Mouse (Mus musculus) forebrain, embryonic 15.5 days (tissue): Measurements from ENCODE around the gene Cfap45. TPM values are rescaled to one million over a fixed set of nuclear protein-coding genes. Genes with fewer than 3 reads are reported as not detected.

Source experiments
- ATAC-seq: fragments of 200-750 bp; cut with Nextera tagmentation; replicated peaks from 2 replicates; pipeline ENCODE4 v1.8.0; 2017; ENCODE audit warnings: mild to moderate bottlenecking, moderate TSS enrichment, moderate library complexity
- H3K27ac ChIP-seq: fragments of 300-500 bp; sonication (generic); replicated peaks from 2 replicates; pipeline ENCODE4 v1.5.1; 2015; ENCODE audit warnings: mild to moderate bottlenecking, inconsistent platforms
- H3K27me3 ChIP-seq: fragments of 300-500 bp; sonication (generic); 2 replicates; pipeline ENCODE4 v1.6.1; 2015; ENCODE audit warnings: inconsistent platforms
- H3K36me3 ChIP-seq: fragments of 300-500 bp; sonication (generic); 2 replicates; pipeline ENCODE4 v1.6.1; 2015; ENCODE audit warnings: mild to moderate bottlenecking, inconsistent platforms
- H3K4me1 ChIP-seq: fragments of 300-500 bp; sonication (generic); 2 replicates; pipeline ENCODE4 v1.6.1; 2015; ENCODE audit warnings: inconsistent platforms
- H3K4me2 ChIP-seq: fragments of 300-500 bp; sonication (generic); replicated peaks from 2 replicates; pipeline ENCODE4 v1.6.1; 2015; ENCODE audit warnings: mild to moderate bottlenecking, inconsistent platforms
- H3K4me3 ChIP-seq: fragments of 300-500 bp; sonication (generic); 2 replicates; pipeline ENCODE4 v1.5.1; 2015; ENCODE audit warnings: mild to moderate bottlenecking, inconsistent platforms
- H3K9ac ChIP-seq: fragments of 300-500 bp; sonication (generic); replicated peaks from 2 replicates; pipeline ENCODE4 v1.6.1; 2015; ENCODE audit warnings: mild to moderate bottlenecking, inconsistent platforms
- H3K9me3 ChIP-seq: fragments of 300-500 bp; sonication (generic); 2 replicates; pipeline ENCODE4 v1.6.1; 2016; ENCODE audit warnings: inconsistent platforms
- WGBS: fragments of 180-500 bp; shearing (Covaris S2); methylation state at CpG from one replicate; pipeline ENCODE4 v1.1.7; 2015; ENCODE audit warnings: mixed read lengths; 5-methylcytosine and 5-hydroxymethylcytosine counted together
- polyA plus RNA-seq: library from polyadenylated mRNA; unstranded; fragments of >200 nt; fragmentation: Nextera tagmentation; extraction: Ambion mirVana; gene quantifications from 2 replicates; pipeline ENCODE4 v1.2.1, GENCODE M21; 2015

The Cfap45 gene
- polyA plus RNA-seq: 1.9 and 3.1 TPM in 2 replicates

DNA sequence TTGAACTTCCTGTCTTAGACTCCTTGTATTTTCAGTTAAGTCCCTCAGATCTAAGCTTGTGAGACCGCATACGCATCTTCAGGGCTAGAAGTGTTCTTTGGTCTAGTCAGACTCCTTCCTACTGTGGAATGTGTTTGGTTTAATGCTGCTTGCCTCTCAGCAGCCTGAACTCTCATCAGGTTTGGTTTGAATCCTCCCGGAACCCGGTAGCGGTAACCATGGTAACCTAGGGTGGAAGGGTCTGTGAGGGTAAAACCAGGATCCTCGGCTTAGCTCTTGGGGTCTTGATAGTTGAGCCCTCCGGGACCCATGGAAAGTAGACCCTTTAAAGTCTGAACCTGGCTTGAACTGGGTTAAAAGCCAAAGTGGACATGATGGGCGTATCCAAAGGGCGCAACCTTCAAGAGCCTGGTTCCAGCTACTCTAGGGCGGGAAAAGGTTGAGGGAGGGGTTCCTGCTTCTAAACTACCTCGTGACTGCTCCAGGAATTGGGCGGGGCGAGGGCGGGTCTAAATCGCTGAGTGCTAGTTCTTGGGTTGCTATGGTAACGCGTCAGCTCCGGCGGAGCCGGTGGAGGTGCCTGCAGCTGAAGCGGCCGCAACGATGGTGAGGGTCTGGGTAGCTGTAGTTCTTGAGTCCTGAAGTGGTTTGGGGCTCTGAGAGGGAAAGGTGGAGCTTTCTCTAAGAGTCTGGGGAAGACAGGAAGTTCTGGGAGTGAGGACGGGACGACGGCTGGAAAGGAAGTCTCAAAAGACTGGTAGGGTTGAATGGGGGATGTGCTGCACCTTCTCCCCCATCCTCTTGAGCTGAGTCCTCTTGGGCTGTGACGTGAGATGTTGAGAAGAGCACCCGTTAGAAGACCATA, at the start of gene Cfap45:
Cfap45 (plus strand) TSS at position 226 of the 865 bp plus-strand sequence.
- Histone ChIP-seq H3K9ac (0 out of 2 replicates have a peak within 1 kb of the TSS, but pooled peaks have one; percentile 2), H3K4me3 (peak within 1 kb of the TSS; percentile 38), H3K27me3 (0 out of 2 replicates have a peak, but pooled peaks cover under 1% of the 10 kb centered on the region), H3K4me1 (peaks cover 15% of the 10 kb centered on the region), H3K27ac (no peak within 1 kb of the TSS), H3K36me3 (no peaks in the 10 kb centered on the region), H3K4me2 (peak within 1 kb of the TSS; percentile 66), H3K9me3 (0 out of 2 replicates have a peak, but pooled peaks cover 6% of the 10 kb centered on the region)
- ATAC-seq: peak; percentile 93
- WGBS: 4% methylated on average over 28 of the region's 28 CpGs

- Histone ChIP-seq H3K9me3 (no peaks in the 10 kb centered on the region), H3K36me3 (no peaks in the 10 kb centered on the region), H3K4me1 (no peaks in the 10 kb centered on the region), H3K27me3 (no peaks in the 10 kb centered on the region), H3K27ac (no peak overlapping the region), H3K4me3 (no peak overlapping the region), H3K9ac (no peak overlapping the region), H3K4me2 (no peak overlapping the region)
- ATAC-seq: no peak
These were observed 47.7 kb upstream of the Cfap45 start for GRCm38 (mm10) chr1:172472909-172473308.

DNA sequence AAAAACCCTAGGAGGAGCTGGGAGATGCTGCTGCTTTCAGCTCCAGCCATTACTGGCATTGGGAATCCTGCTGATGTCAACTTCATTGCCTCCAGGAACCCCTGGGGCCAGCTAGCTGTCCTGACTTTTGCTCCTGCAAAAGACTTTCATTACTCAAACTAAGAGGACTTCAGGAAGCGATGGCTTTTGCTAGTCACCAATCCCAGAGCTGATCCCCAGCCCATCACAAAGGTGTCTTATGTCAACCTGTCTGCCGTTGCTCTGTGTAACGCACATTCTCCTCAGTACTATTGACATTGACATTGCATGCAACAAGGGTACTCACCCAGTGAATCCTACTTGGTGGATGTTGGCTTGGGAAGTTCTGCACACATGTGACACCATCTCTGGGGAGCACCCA, 46.4 kb upstream of the Cfap45 start:
- H3K4me3 ChIP-seq: no peak overlapping the region
- no peak overlapping the region for H3K4me2 ChIP-seq
- H3K9me3 ChIP-seq: no peaks in the 10 kb centered on the region
- H3K4me1 ChIP-seq: no peaks in the 10 kb centered on the region
- 88% methylated on average over 3 of the region's 3 CpGs for WGBS
- no peak overlapping the region for H3K27ac ChIP-seq
- H3K27me3 ChIP-seq: no peaks in the 10 kb centered on the region
- no peaks in the 10 kb centered on the region for H3K36me3 ChIP-seq
- ATAC-seq: no peak
- no peak overlapping the region for H3K9ac ChIP-seq

GRCm38 (mm10) chr1:172475054-172475741, 45.4 kb upstream of the Cfap45 start, which contains the start of gene Slamf9:
Gene Slamf9, plus strand, starts transcription at chr1:172475358.
- Histone ChIP-seq H3K9me3 (no peaks in the 10 kb centered on the region), H3K4me1 (no peaks in the 10 kb centered on the region), H3K27ac (no peak within 1 kb of the TSS), H3K9ac (no peak within 1 kb of the TSS), H3K27me3 (no peaks in the 10 kb centered on the region), H3K4me2 (no peak within 1 kb of the TSS), H3K36me3 (no peaks in the 10 kb centered on the region), H3K4me3 (no peak within 1 kb of the TSS)
- 78% methylated on average over 7 of the region's 7 CpGs for WGBS
- ATAC-seq: no peak

DNA sequence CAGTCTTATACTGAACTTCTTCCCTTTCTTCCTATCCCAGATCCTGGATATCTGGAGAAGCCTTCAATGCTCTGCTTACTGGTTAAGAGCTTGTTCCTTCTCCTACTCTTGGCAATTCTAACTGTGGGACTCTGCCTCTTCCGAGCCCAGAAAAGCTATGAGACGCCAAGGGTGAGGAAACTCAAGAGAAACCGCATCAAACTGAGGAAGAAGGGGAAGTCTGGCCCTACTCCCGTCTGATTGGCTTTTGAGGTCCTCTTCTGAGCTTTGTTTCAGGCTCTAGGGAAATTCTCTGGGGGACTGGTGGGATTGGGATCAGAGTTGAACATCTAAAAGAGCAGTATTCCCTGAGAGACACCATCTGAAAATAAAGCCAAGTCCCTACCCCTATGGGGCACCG, 42.6 kb upstream of the Cfap45 start:
- ATAC-seq: no peak
- Histone ChIP-seq H3K4me3 (no peak overlapping the region), H3K27me3 (no peaks in the 10 kb centered on the region), H3K36me3 (no peaks in the 10 kb centered on the region), H3K9me3 (no peaks in the 10 kb centered on the region), H3K4me1 (peaks cover 9% of the 10 kb centered on the region), H3K27ac (no peak overlapping the region), H3K4me2 (no peak overlapping the region), H3K9ac (no peak overlapping the region)
- 85% methylated on average over 5 of the region's 5 CpGs for WGBS

DNA sequence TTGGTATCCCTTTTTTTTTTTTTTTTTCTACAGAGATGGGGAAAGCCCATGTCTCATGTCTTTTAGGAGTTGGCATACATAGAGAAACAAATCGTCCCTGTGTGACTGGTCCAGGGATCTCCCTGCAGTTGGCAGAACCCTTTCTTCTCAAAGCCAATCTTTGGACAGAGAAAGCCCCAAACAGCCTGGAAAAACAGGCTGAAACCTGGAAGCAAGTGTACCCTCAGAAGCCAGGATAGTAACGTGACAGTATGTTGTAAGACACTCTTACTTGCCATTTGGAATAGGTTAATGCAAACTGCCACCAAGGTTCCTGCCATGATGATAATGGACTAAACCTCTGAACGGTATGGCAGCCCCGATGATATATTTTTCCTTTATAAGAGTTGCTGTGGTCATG, 40.2 kb upstream of the Cfap45 start:
- ATAC-seq: no peak
- peaks cover 32% of the 10 kb centered on the region for H3K4me1 ChIP-seq
- no peak overlapping the region for H3K27ac ChIP-seq
- no peaks in the 10 kb centered on the region for H3K36me3 ChIP-seq
- 89% methylated on average over 4 of the region's 4 CpGs for WGBS
- no peak overlapping the region for H3K4me2 ChIP-seq
- H3K4me3 ChIP-seq: no peak overlapping the region
- H3K9ac ChIP-seq: no peak overlapping the region
- H3K27me3 ChIP-seq: no peaks in the 10 kb centered on the region
- H3K9me3 ChIP-seq: no peaks in the 10 kb centered on the region

DNA sequence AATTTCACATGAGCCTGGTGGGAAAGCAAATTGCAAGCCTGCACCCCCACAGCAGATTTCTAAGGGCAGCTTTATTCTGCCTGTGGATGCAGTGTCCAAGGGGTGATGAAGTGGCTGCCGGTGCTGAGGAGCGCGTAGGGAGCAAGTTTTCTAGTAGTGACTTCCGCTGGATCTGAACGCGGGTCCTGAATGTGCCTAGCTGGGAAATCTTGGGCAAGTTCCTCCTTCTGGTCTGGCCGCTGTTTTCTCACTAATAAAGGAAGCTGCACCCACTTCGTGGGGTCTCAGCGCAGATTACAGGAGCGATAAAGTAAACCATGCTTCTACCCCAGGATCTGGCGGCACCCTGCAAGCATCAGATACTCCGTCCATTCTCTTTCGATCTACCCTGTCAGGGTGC, 39.5 kb upstream of the Cfap45 start:
- Histone ChIP-seq H3K4me2 (peak overlapping the region; percentile 87), H3K27ac (no peak overlapping the region), H3K9me3 (no peaks in the 10 kb centered on the region), H3K27me3 (no peaks in the 10 kb centered on the region), H3K9ac (peak overlapping the region; percentile 58), H3K4me1 (peaks cover 40% of the 10 kb centered on the region), H3K4me3 (peak overlapping the region; percentile 87), H3K36me3 (no peaks in the 10 kb centered on the region)
- no peak for ATAC-seq
- 19% methylated on average over 13 of the region's 13 CpGs for WGBS

- Histone ChIP-seq H3K9ac (peak within 1 kb of the TSS; percentile 78), H3K4me3 (peak within 1 kb of the TSS; percentile 87), H3K9me3 (no peaks in the 10 kb centered on the region), H3K27me3 (no peaks in the 10 kb centered on the region), H3K4me1 (peaks cover 46% of the 10 kb centered on the region), H3K4me2 (peak within 1 kb of the TSS; percentile 87), H3K27ac (peak within 1 kb of the TSS; percentile 66), H3K36me3 (no peaks in the 10 kb centered on the region)
- peak; percentile 96 for ATAC-seq
- under 1% methylated on average over 38 of the region's 38 CpGs for WGBS
These were observed 38.9 kb upstream of the Cfap45 start, which contains the start of gene Igsf9 for GRCm38 (mm10) chr1:172481540-172482280. Gene Igsf9, plus strand, starts transcription at chr1:172481788.

DNA sequence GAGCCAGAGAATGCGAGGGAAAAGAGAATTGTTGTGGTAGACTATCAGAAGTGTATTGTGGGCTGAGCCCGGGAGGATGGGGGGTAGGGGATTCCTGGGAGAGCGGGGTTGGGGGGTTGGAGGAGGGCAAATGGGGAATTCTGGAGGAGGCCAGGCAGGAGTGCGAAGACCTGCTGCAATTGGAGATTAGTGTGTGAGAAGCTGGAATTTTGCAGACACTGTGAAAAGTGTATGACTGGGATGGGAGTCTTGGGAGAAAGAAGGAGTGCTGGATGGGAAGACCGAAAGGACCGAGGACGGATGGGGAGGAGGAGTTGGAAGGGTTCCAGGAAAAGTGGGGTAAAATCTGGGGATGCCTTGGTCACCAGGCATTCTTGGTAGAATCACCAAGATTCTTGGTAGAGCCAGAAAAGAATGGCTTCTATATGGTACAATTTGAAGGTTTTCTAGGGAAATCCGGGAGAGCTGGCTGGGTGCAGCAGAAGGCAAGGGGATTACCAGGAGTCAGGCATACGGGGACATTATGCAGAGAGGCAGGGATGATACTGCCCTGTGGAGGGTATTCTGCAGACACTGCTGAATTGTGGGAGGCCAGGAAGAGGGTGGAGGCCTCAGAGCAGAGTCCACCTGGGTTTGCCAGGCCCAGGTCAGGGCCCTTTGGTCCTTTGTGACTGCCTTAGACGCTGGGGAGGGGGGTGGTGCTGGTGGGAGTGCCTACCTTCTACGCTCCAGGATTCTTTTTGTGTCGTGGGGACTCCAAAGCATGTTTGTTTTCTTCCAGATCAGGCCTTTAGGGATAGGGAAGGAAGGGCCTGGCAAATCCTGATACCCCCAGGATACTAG, 37.9 kb upstream of the Cfap45 start:
- H3K27ac ChIP-seq: peak overlapping the region; percentile 66
- 2% methylated on average over 12 of the region's 12 CpGs for WGBS
- peaks cover 55% of the 10 kb centered on the region for H3K4me1 ChIP-seq
- no peaks in the 10 kb centered on the region for H3K36me3 ChIP-seq
- H3K9me3 ChIP-seq: no peaks in the 10 kb centered on the region
- peak overlapping the region; percentile 87 for H3K4me3 ChIP-seq
- H3K4me2 ChIP-seq: peak overlapping the region; percentile 87
- H3K27me3 ChIP-seq: no peaks in the 10 kb centered on the region
- ATAC-seq: peak; percentile 12
- peak overlapping the region; percentile 78 for H3K9ac ChIP-seq

DNA sequence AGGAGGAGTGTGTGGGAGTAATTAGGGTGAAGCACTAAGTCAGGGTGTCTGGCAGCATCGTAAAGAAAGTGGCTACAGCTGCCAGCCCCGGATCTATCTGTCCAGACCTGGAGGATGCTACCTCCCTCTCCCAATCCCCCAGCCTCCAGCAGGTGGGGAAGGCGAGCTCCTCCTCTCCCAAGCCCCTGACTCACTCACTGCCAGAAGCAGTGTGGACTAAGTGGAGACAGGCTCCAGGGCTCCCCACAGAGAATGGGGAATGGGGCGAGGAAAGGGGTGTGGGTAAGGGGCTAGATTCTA, 37.3 kb upstream of the Cfap45 start:
- Histone ChIP-seq H3K9ac (peak overlapping the region; percentile 78), H3K36me3 (peaks cover 3% of the 10 kb centered on the region; the same call in 1 of the 2 replicates), H3K4me2 (peak overlapping the region; percentile 87), H3K4me1 (peaks cover 60% of the 10 kb centered on the region), H3K27ac (peak overlapping the region; percentile 66), H3K4me3 (peak overlapping the region; percentile 87), H3K27me3 (no peaks in the 10 kb centered on the region), H3K9me3 (no peaks in the 10 kb centered on the region)
- ATAC-seq: 0 out of 2 replicates have a peak, but pooled peaks have one; percentile 14
- 6% methylated on average over 4 of the region's 4 CpGs for WGBS

GRCm38 (mm10) chr1:172484236-172484635, 36.4 kb upstream of the Cfap45 start:
- H3K9me3 ChIP-seq: no peaks in the 10 kb centered on the region
- H3K4me1 ChIP-seq: peaks cover 67% of the 10 kb centered on the region

More at GRCm38 (mm10) chr1:172484236-172484635, 36.4 kb upstream of the Cfap45 start:
- H3K9ac ChIP-seq: peak overlapping the region; percentile 78
- peak overlapping the region; percentile 87 for H3K4me3 ChIP-seq
- no peak for ATAC-seq
- H3K36me3 ChIP-seq: peaks cover 3% of the 10 kb centered on the region; the same call in 1 of the 2 replicates
- no peaks in the 10 kb centered on the region for H3K27me3 ChIP-seq
- WGBS: 23% methylated on average over 11 of the region's 11 CpGs
- no peak overlapping the region for H3K27ac ChIP-seq
- peak overlapping the region; percentile 87 for H3K4me2 ChIP-seq
